Mouse (Mus musculus): ENCODE results near the gene Scd4. TPM values are rescaled to one million over a fixed set of nuclear protein-coding genes. Genes with fewer than 3 reads are reported as not detected.
A peak's percentile ranks its signal among the peaks of the same experiment; 100 is the strongest.

Scd4 gene
- polyA plus RNA-seq, 1 experiment from 2014 or later: 0.09 TPM

DNA sequence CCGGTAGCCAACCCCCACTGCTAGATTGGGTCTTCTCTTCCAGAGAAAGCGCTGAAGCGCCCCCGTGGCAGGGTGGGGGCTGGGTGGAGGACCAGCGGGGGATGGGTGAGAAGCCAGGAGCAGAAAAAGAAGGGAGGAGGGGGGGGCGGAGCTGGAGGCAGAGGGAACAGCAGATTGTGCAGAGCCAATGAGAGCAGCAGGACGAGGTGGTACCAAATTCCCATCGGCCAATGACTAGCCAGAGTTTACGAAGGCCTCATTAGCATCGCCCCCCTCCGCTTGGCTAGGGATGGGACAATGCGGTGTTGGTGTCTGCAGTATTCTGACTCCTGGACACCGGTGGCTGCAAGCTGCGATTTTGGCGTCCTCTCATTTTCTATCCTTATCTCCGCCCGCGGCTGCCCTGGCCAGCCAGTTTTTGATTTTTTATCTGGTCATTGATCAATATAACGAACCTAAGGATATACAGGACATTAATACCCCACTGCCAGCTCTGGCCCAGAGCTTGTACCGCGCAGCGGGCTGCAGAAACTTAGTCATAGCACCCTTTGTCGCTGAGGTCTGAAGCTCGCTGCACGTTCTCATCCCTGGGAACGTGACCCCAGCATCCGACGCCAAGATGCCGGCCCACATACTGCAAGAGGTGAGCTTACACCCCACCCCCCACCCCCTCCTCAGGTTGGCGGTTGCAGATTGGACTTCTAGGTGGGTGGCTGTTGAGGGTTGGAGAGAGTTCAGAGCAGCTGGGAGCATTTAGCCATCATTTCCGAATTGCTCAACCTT, 38.9 kb upstream of the Scd4 start:
- WGBS: 1% methylated on average over 30 of the region's 31 CpGs
- Histone ChIP-seq H3K4me1 (peaks cover 38% of the 10 kb centered on the region), H3K4me2 (replicated peaks) (peak overlapping the region; percentile 98), H3K27ac (peak overlapping the region; percentile 99), H3K9me3 (no peaks in the 10 kb centered on the region), H3K36me3 (peaks cover 41% of the 10 kb centered on the region), H3K4me3 (peak overlapping the region; percentile 87), H3K27me3 (no peaks in the 10 kb centered on the region), H3K9ac (peak overlapping the region; percentile 87)
- ATAC-seq (ENCODE audit: insufficient number of reproducible peaks, insufficient read depth, low FRiP score, low TSS enrichment): peak; percentile 99

DNA sequence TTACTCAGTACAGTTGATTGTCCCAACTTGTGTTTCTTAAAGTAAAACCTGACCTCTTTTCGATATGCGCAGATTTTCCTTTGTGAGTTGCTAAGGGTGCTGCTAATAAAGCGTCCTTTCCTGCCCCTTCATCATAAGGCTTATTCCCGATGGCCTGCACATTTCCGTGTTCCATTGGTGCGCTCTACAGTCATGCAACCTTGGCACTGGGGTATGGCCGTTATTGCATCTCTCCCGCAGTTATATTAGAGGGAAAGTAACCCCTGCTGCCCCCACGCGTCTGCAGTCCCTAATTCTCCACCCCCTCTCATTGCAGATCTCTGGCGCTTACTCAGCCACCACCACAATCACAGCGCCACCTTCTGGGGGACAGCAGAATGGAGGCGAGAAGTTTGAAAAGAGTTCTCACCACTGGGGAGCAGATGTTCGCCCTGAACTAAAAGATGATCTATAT, 38.3 kb upstream of the Scd4 start:
- H3K9ac ChIP-seq: peak overlapping the region; percentile 87
- peak overlapping the region; percentile 87 for H3K4me3 ChIP-seq
- peak overlapping the region; percentile 99 for H3K27ac ChIP-seq
- peaks cover 43% of the 10 kb centered on the region for H3K4me1 ChIP-seq
- peaks cover 46% of the 10 kb centered on the region for H3K36me3 ChIP-seq
- no peaks in the 10 kb centered on the region for H3K9me3 ChIP-seq
- WGBS: 1% methylated on average over 14 of the region's 14 CpGs
- ATAC-seq (ENCODE audit: insufficient number of reproducible peaks, insufficient read depth, low FRiP score, low TSS enrichment): no peak
- H3K27me3 ChIP-seq: no peaks in the 10 kb centered on the region
- H3K4me2 ChIP-seq (replicated peaks): peak overlapping the region; percentile 98

DNA sequence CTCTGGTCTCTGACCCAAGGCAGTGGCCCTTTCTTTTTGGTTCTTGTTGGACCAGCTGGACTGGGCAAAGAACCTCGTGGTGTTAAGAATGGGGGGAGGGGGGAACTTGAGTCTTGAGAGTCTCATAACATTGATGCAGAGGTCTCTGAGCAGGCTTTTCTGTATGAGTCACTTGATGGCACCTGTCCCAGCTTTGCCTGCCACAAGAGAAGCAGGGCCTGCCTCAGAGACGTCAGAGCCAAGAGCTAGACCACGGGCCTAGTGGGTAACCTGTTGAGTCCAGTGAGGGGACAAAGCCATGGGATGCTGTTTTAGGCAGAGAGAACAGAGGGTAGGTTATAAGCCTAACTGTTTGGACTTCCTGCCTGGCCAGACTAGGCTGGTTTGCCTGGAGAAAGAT, 37.6 kb upstream of the Scd4 start:
- 15% methylated on average over 3 of the region's 3 CpGs for WGBS
- no peak for ATAC-seq (ENCODE audit: insufficient number of reproducible peaks, insufficient read depth, low FRiP score, low TSS enrichment)
- Histone ChIP-seq H3K36me3 (peaks cover 52% of the 10 kb centered on the region), H3K4me2 (replicated peaks) (peak overlapping the region; percentile 98), H3K4me1 (peaks cover 49% of the 10 kb centered on the region), H3K27me3 (no peaks in the 10 kb centered on the region), H3K4me3 (peak overlapping the region; percentile 87), H3K9ac (peak overlapping the region; percentile 87), H3K9me3 (no peaks in the 10 kb centered on the region), H3K27ac (peak overlapping the region; percentile 47)

DNA sequence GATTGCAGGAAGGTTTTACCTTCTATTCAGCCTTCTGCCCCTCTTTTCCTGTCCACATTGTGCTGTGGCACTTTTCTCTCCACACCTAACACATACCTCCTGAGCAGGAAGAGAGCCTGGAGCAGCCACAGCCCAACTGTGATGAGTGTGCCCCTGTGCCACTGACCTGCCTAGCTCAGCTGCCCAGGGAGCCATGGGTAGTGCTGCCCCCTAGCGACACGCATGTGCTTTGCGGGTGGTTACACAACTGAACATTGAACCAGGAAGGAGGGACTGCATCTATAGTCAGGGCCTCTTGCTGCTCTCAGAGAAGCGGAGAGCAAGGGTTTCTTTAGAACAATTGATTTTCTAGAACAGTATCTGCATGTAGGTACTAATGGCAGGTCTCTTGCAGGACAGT, 37.2 kb upstream of the Scd4 start:
- Histone ChIP-seq H3K4me1 (peaks cover 54% of the 10 kb centered on the region), H3K27ac (peak overlapping the region; percentile 47; the same call in 1 of the 2 replicates), H3K27me3 (no peaks in the 10 kb centered on the region), H3K4me3 (peak overlapping the region; percentile 87), H3K9me3 (no peaks in the 10 kb centered on the region), H3K4me2 (replicated peaks) (peak overlapping the region; percentile 98), H3K9ac (peak overlapping the region; percentile 87), H3K36me3 (peaks cover 57% of the 10 kb centered on the region)
- 7% methylated on average over 4 of the region's 4 CpGs for WGBS
- no peak for ATAC-seq (ENCODE audit: insufficient number of reproducible peaks, insufficient read depth, low FRiP score, low TSS enrichment)

DNA sequence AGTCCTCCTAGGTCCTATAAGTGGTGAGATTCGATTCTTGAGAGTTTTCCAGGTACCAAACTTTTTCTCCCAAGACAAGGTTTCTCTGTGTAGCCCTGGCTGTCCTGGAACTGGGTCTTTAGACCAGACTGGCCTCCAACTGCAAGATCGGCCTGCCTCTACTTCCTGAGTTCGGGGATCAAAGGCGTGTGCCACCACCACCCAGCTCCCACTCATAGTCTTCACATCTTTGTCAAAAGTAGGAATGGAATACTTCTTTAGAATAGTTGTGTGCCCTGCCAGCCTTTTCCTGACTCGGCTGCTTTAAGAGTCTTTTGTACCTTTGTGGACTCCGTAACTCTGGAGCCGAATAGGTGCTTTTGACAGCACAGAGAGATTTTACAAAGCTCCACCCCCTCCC, 36.7 kb upstream of the Scd4 start:
- peak overlapping the region; percentile 98 for H3K4me2 ChIP-seq (replicated peaks)
- H3K4me3 ChIP-seq: peak overlapping the region; percentile 87
- peaks cover 59% of the 10 kb centered on the region for H3K4me1 ChIP-seq
- no peaks in the 10 kb centered on the region for H3K9me3 ChIP-seq
- no peak for ATAC-seq (ENCODE audit: insufficient number of reproducible peaks, insufficient read depth, low FRiP score, low TSS enrichment)
- H3K27ac ChIP-seq: peak overlapping the region; percentile 47; the same call in 1 of the 2 replicates
- H3K27me3 ChIP-seq: no peaks in the 10 kb centered on the region
- H3K36me3 ChIP-seq: peaks cover 61% of the 10 kb centered on the region
- H3K9ac ChIP-seq: peak overlapping the region; percentile 87
- 37% methylated on average over 7 of the region's 7 CpGs for WGBS

GRCm38 (mm10) chr19:44297068-44297760, 35.7 kb upstream of the Scd4 start:
- H3K4me1 ChIP-seq: peaks cover 63% of the 10 kb centered on the region
- H3K27ac ChIP-seq: peak overlapping the region; percentile 51; the same call in 1 of the 2 replicates
- no peak for ATAC-seq (ENCODE audit: insufficient number of reproducible peaks, insufficient read depth, low FRiP score, low TSS enrichment)
- H3K27me3 ChIP-seq: no peaks in the 10 kb centered on the region
- H3K9ac ChIP-seq: peak overlapping the region; percentile 87
- H3K36me3 ChIP-seq: peaks cover 71% of the 10 kb centered on the region
- WGBS: 62% methylated on average over 8 of the region's 8 CpGs
- H3K4me3 ChIP-seq: peak overlapping the region; percentile 87
- H3K4me2 ChIP-seq (replicated peaks): peak overlapping the region; percentile 98
- H3K9me3 ChIP-seq: no peaks in the 10 kb centered on the region

DNA sequence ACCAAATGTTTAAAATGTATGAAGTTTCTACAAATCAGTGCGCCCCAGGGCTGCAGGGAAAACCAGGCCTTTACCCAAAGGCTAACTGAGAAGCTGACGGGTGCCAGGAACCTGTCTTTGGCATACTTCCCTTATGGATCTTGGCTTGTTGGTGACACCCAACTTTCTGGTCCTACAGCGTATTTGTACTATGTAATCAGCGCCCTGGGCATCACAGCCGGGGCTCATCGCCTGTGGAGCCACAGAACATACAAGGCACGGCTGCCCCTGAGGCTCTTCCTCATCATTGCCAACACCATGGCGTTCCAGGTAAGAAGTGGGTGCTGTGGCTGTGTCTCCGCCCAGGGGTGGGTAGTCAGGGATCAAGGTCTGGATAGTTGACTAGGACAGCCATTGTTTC, 35.0 kb upstream of the Scd4 start:
- WGBS: 78% methylated on average over 9 of the region's 9 CpGs
- no peak for ATAC-seq (ENCODE audit: insufficient number of reproducible peaks, insufficient read depth, low FRiP score, low TSS enrichment)
- peaks cover 56% of the 10 kb centered on the region for H3K4me1 ChIP-seq
- peaks cover 77% of the 10 kb centered on the region for H3K36me3 ChIP-seq
- peak overlapping the region; percentile 87 for H3K9ac ChIP-seq
- no peaks in the 10 kb centered on the region for H3K9me3 ChIP-seq
- no peaks in the 10 kb centered on the region for H3K27me3 ChIP-seq
- H3K4me3 ChIP-seq: peak overlapping the region; percentile 87
- peak overlapping the region; percentile 98 for H3K4me2 ChIP-seq (replicated peaks)
- H3K27ac ChIP-seq: no peak overlapping the region

- Histone ChIP-seq H3K27ac (no peak overlapping the region), H3K4me3 (peak overlapping the region; percentile 87)
Measured at GRCm38 (mm10) chr19:44299078-44299477, 33.8 kb upstream of the Scd4 start.

DNA sequence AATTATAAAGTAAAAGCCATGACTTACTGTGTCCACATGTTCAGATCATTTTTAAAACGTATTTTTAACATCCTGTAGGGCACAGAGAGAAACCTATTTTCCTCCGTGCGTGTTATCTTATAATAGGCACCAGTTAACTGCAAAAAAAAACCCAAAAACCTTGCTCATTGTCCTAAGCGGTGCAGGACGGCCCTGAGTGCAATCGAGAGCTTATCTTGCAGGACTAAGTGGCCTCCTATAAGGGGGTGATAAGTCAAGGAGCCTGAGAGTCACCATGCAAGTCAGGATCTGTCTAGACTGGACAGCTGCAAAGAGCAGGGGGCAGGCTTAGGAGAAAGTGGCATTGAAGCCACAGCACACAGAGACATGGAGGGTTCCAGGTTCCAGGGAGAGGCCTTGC, 33.0 kb upstream of the Scd4 start:
- WGBS: 87% methylated on average over 6 of the region's 6 CpGs
- H3K27ac ChIP-seq: no peak overlapping the region

More at GRCm38 (mm10) chr19:44299078-44299477, 33.8 kb upstream of the Scd4 start:
- WGBS: 92% methylated on average over 9 of the region's 9 CpGs
- H3K27me3 ChIP-seq: no peaks in the 10 kb centered on the region
- 0 out of 2 replicates have a peak overlapping the region, but pooled peaks have one; percentile 87 for H3K9ac ChIP-seq
- H3K36me3 ChIP-seq: peaks cover 90% of the 10 kb centered on the region
- H3K9me3 ChIP-seq: no peaks in the 10 kb centered on the region
- H3K4me2 ChIP-seq (replicated peaks): peak overlapping the region; percentile 98
- peaks cover 52% of the 10 kb centered on the region for H3K4me1 ChIP-seq
- no peak for ATAC-seq (ENCODE audit: insufficient number of reproducible peaks, insufficient read depth, low FRiP score, low TSS enrichment)

GRCm38 (mm10) chr19:44300520-44300919, 32.4 kb upstream of the Scd4 start:
- H3K4me1 ChIP-seq: peaks cover 52% of the 10 kb centered on the region
- no peak for ATAC-seq (ENCODE audit: insufficient number of reproducible peaks, insufficient read depth, low FRiP score, low TSS enrichment)
- H3K4me2 ChIP-seq (replicated peaks): peak overlapping the region; percentile 98; the same call in 1 of the 2 replicates
- no peaks in the 10 kb centered on the region for H3K27me3 ChIP-seq
- 83% methylated on average over 7 of the region's 7 CpGs for WGBS
- H3K4me3 ChIP-seq: no peak overlapping the region
- H3K9me3 ChIP-seq: no peaks in the 10 kb centered on the region
- peak overlapping the region; percentile 24; the same call in 1 of the 2 replicates for H3K9ac ChIP-seq
- no peak overlapping the region for H3K27ac ChIP-seq
- H3K36me3 ChIP-seq: peaks cover 97% of the 10 kb centered on the region

More for the DNA sequence above, 33.0 kb upstream of the Scd4 start:
- Histone ChIP-seq H3K4me3 (no peak overlapping the region), H3K9ac (no peak overlapping the region), H3K4me1 (peaks cover 52% of the 10 kb centered on the region), H3K27me3 (no peaks in the 10 kb centered on the region), H3K36me3 (peaks cover 97% of the 10 kb centered on the region), H3K9me3 (no peaks in the 10 kb centered on the region), H3K4me2 (replicated peaks) (peak overlapping the region; percentile 98)
- no peak for ATAC-seq (ENCODE audit: insufficient number of reproducible peaks, insufficient read depth, low FRiP score, low TSS enrichment)

DNA sequence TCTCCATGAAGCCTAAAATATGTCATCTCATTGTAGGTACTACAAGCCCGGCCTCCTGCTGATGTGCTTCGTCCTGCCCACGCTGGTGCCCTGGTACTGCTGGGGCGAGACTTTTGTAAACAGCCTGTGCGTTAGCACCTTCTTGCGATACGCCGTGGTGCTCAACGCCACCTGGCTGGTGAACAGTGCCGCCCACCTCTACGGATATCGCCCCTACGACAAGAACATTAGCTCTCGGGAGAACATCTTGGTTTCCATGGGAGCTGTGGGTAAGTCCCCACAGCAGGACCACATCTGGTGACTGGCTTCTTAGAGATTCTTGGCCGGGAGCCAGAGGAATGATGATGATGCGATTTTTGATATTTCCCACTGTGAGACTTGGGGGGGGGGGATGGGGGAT, 31.7 kb upstream of the Scd4 start:
- Histone ChIP-seq H3K4me3 (no peak overlapping the region), H3K4me2 (replicated peaks) (0 out of 2 replicates have a peak overlapping the region, but pooled peaks have one; percentile 5), H3K4me1 (peaks cover 52% of the 10 kb centered on the region), H3K36me3 (peaks cover 96% of the 10 kb centered on the region), H3K27ac (no peak overlapping the region), H3K9ac (no peak overlapping the region), H3K27me3 (no peaks in the 10 kb centered on the region), H3K9me3 (no peaks in the 10 kb centered on the region)
- no peak for ATAC-seq (ENCODE audit: insufficient number of reproducible peaks, insufficient read depth, low FRiP score, low TSS enrichment)
- WGBS: 74% methylated on average over 16 of the region's 16 CpGs
